Mouse (Mus musculus): Measurements from ENCODE around the gene Zfp551. TPM values are rescaled to one million over a fixed set of nuclear protein-coding genes. Genes with fewer than 3 reads are reported as not detected.

Zfp551 gene
- 1.3 TPM for polyA plus RNA-seq (2014; fragmentation: Illumina TruSeq; extraction: RNeasy Lipid Tissue Mini Kit (QIAGEN cat#74804); ENCODE audit: low replicate concordance)

GRCm38 (mm10) chr7:12422245-12422849 lies at the start of gene Zfp551:
Gene Zfp551 (minus strand): TSS chr7:12422751.

GRCm38 (mm10) chr7:12369173-12369572 lies 53.4 kb downstream of the Zfp551 start, which contains the start of gene Vmn1r84:
Gene Vmn1r84 (minus strand): TSS chr7:12369273.

Other genes starting within 250 kb of the Zfp551 start
- not detected for gene Vmn1r80, start 233.5 kb downstream of the Zfp551 start, polyA plus RNA-seq (2014; fragmentation: Illumina TruSeq; extraction: RNeasy Lipid Tissue Mini Kit (QIAGEN cat#74804); ENCODE audit: low replicate concordance)
- gene Vmn1r81, start 154.5 kb downstream of the Zfp551 start, polyA plus RNA-seq (2014; fragmentation: Illumina TruSeq; extraction: RNeasy Lipid Tissue Mini Kit (QIAGEN cat#74804); ENCODE audit: low replicate concordance) = not detected
- gene Vmn1r82, start 122.3 kb downstream of the Zfp551 start, polyA plus RNA-seq (2014; fragmentation: Illumina TruSeq; extraction: RNeasy Lipid Tissue Mini Kit (QIAGEN cat#74804); ENCODE audit: low replicate concordance) = not detected
- gene Vmn1r83, start 93.3 kb downstream of the Zfp551 start, polyA plus RNA-seq (2014; fragmentation: Illumina TruSeq; extraction: RNeasy Lipid Tissue Mini Kit (QIAGEN cat#74804); ENCODE audit: low replicate concordance) = not detected
- not detected for gene Vmn1r84, start 53.5 kb downstream of the Zfp551 start, polyA plus RNA-seq (2014; fragmentation: Illumina TruSeq; extraction: RNeasy Lipid Tissue Mini Kit (QIAGEN cat#74804); ENCODE audit: low replicate concordance)
- gene Zfp606, start 55.5 kb upstream of the Zfp551 start, polyA plus RNA-seq (2014; fragmentation: Illumina TruSeq; extraction: RNeasy Lipid Tissue Mini Kit (QIAGEN cat#74804); ENCODE audit: low replicate concordance) = 24.5 TPM
- not detected for gene 2900092C05Rik, start 89.8 kb upstream of the Zfp551 start, polyA plus RNA-seq (2014; fragmentation: Illumina TruSeq; extraction: RNeasy Lipid Tissue Mini Kit (QIAGEN cat#74804); ENCODE audit: low replicate concordance)
- not detected for gene Vmn2r53, start 186.0 kb upstream of the Zfp551 start, polyA plus RNA-seq (2014; fragmentation: Illumina TruSeq; extraction: RNeasy Lipid Tissue Mini Kit (QIAGEN cat#74804); ENCODE audit: low replicate concordance)
- gene Vmn2r54, start 217.6 kb upstream of the Zfp551 start, polyA plus RNA-seq (2014; fragmentation: Illumina TruSeq; extraction: RNeasy Lipid Tissue Mini Kit (QIAGEN cat#74804); ENCODE audit: low replicate concordance) = not detected